Comparison of ENCODE assay signal across 21 mouse cellular contexts in genomic region chr14:31458006-31458405, GRCm38 (mm10). TPM values are rescaled to one million over a fixed set of nuclear protein-coding genes. Genes with fewer than 3 reads are reported as not detected.
DNase-seq lines count a peak whose midpoint lies in the region; ATAC-seq lines count a peak whose summit lies in the region.
"Had no signal": no experiment of that assay in that cellular context is flagged by ENCODE, and none has a peak within 500 bp of the region (broad histone marks: within the 10 kb centered on the region; RNA-seq: fewer than 3 reads in every experiment).

No protein-coding gene starts in this region.

- H3K9ac ChIP-seq in neural tube, embryonic 15.5 days (replicated peaks), result no peak overlapping the region
- no peak overlapping the region for H3K9ac ChIP-seq in midbrain, embryonic 14.5 days (replicated peaks; ENCODE audit: low read length)
- H3K9ac ChIP-seq: heart, embryonic 15.5 days; hindbrain, embryonic 15.5 days; limb, embryonic 15.5 days; lung, embryonic 14.5 days had no signal

- H3K9me3 ChIP-seq in neural tube, embryonic 15.5 days (replicated peaks), result no peaks in the 10 kb centered on the region
- no peaks in the 10 kb centered on the region for H3K9me3 ChIP-seq in midbrain, embryonic 14.5 days (ENCODE audit: control insufficient read depth, low read length)
- H3K9me3 ChIP-seq: heart, embryonic 15.5 days; hindbrain, embryonic 15.5 days; limb, embryonic 15.5 days had no signal

- no peak for ATAC-seq in neural tube, embryonic 15.5 days (ENCODE audit: low FRiP score)
- ATAC-seq in CD4-positive, CD25-positive, alpha-beta regulatory T cell, adult 4 months, result no peak
- ATAC-seq in midbrain, embryonic 14.5 days (ENCODE audit: low FRiP score, low TSS enrichment), result no peak
- ATAC-seq: forebrain, embryonic 16.5 days; Patski had no signal

- H3K36me3 ChIP-seq in neural tube, embryonic 15.5 days, result no peaks in the 10 kb centered on the region
- H3K36me3 ChIP-seq in midbrain, embryonic 14.5 days (ENCODE audit: control insufficient read depth, insufficient read depth, low read length), result no peaks in the 10 kb centered on the region
- H3K36me3 ChIP-seq: heart, embryonic 15.5 days; hindbrain, embryonic 15.5 days; limb, embryonic 15.5 days; midbrain, embryonic 10.5 days had no signal

- no peaks in the 10 kb centered on the region for H3K27me3 ChIP-seq in neural tube, embryonic 15.5 days (replicated peaks)
- no peaks in the 10 kb centered on the region for H3K27me3 ChIP-seq in midbrain, embryonic 14.5 days (ENCODE audit: control insufficient read depth, insufficient read depth, low read length)
- H3K27me3 ChIP-seq: heart, embryonic 15.5 days; hindbrain, embryonic 15.5 days; limb, embryonic 15.5 days; Patski had no signal

- H3K4me2 ChIP-seq in neural tube, embryonic 15.5 days, result no peak overlapping the region
- H3K4me2 ChIP-seq in midbrain, embryonic 14.5 days (ENCODE audit: low read length), result no peak overlapping the region
- H3K4me2 ChIP-seq: heart, embryonic 15.5 days; hindbrain, embryonic 15.5 days; limb, embryonic 15.5 days; lung, embryonic 14.5 days had no signal

- no peaks in the 10 kb centered on the region for H3K4me1 ChIP-seq in neural tube, embryonic 15.5 days
- H3K4me1 ChIP-seq in midbrain, embryonic 14.5 days (ENCODE audit: control insufficient read depth, insufficient read depth, low read length), result no peaks in the 10 kb centered on the region
- H3K4me1 ChIP-seq: hindbrain, embryonic 15.5 days had no signal

- H3K27ac ChIP-seq in neural tube, embryonic 15.5 days (replicated peaks), result no peak overlapping the region
- H3K27ac ChIP-seq in midbrain, embryonic 14.5 days (replicated peaks; ENCODE audit: low read depth, low read length), result no peak overlapping the region
- H3K27ac ChIP-seq: heart, embryonic 15.5 days; hindbrain, embryonic 15.5 days; midbrain, embryonic 10.5 days had no signal

- whole genome bisulfite sequencing in neural tube, embryonic 15.5 days, result 85% methylated on average over 12 of the region's 12 CpGs
- 92% methylated on average over 12 of the region's 12 CpGs for WGBS in midbrain, embryonic 14.5 days

- peak; percentile 33 for DNase-seq in embryo, embryonic 10 days (ENCODE audit: low spot score)
- no peak for DNase-seq in embryo, embryonic 9.5 days (ENCODE audit: extremely low spot score)
- peak; percentile 23 for DNase-seq in neural tube, embryonic 10.5 days (ENCODE audit: extremely low spot score, low spot score)
- peak; percentile 28 for DNase-seq in hindlimb bud, embryonic 11.5 days (ENCODE audit: extremely low spot score, low read depth, low spot score)
- DNase-seq in thymus, postnatal 14 days, result no peak
- no peak for DNase-seq in midbrain, embryonic 14.5 days
- DNase-seq: cerebellum, adult 2 months; kidney, adult 8-10 months; kidney, postnatal 4 days; layer of hippocampus, postnatal 36 days; lung, embryonic 14.5 days; thymus, postnatal 25 days had no signal

- H3K4me3 ChIP-seq in neural tube, embryonic 15.5 days (replicated peaks), result no peak overlapping the region
- H3K4me3 ChIP-seq in midbrain, embryonic 14.5 days (replicated peaks; ENCODE audit: low read depth, low read length), result no peak overlapping the region
- H3K4me3 ChIP-seq: erythroblast, embryonic 14.5 days; heart, embryonic 15.5 days; hindbrain, embryonic 15.5 days; limb, embryonic 15.5 days; midbrain, embryonic 10.5 days had no signal

RNA-seq across cellular contexts. Expression of gene Sh3bp5, which starts 22.1 kb away (rescaled TPM):
- 131 and 150 TPM in 2 replicates for polyA plus RNA-seq in neural tube, embryonic 15.5 days (2015; fragmentation: Nextera tagmentation; extraction: Ambion mirVana)
- polyA plus RNA-seq in CD4-positive, CD25-positive, alpha-beta regulatory T cell, adult 4 months (2017; shearing (Covaris generic)), result 10 to 100 TPM; 15.4 to 16.8 TPM
- polyA plus RNA-seq in midbrain, embryonic 14.5 days (2014; fragmentation: Nextera tagmentation; extraction: Ambion mirVana), result 40.0 and 82.4 TPM in 2 replicates

RNA-seq across cellular contexts. Expression of gene Eaf1, which starts 36.2 kb away (rescaled TPM):
- polyA plus RNA-seq in neural tube, embryonic 15.5 days (2015; fragmentation: Nextera tagmentation; extraction: Ambion mirVana), result 7.4 and 12.9 TPM in 2 replicates
- polyA plus RNA-seq in CD4-positive, CD25-positive, alpha-beta regulatory T cell, adult 4 months (2017; shearing (Covaris generic)), result 10 to 100 TPM in 1 of 2 experiments, 1 to 10 TPM in 1; 9.8 to 10.8 TPM
- 7.0 and 10.8 TPM in 2 replicates for polyA plus RNA-seq in midbrain, embryonic 14.5 days (2014; fragmentation: Nextera tagmentation; extraction: Ambion mirVana)

RNA-seq across cellular contexts. Expression of gene Mettl6, which starts 36.8 kb away (rescaled TPM):
- polyA plus RNA-seq in neural tube, embryonic 15.5 days (2015; fragmentation: Nextera tagmentation; extraction: Ambion mirVana), result 40.3 and 47.4 TPM in 2 replicates
- 10 to 100 TPM; 68.2 to 69.7 TPM for polyA plus RNA-seq in CD4-positive, CD25-positive, alpha-beta regulatory T cell, adult 4 months (2017; shearing (Covaris generic))
- 37.3 and 55.2 TPM in 2 replicates for polyA plus RNA-seq in midbrain, embryonic 14.5 days (2014; fragmentation: Nextera tagmentation; extraction: Ambion mirVana)

Comparison
In these comparisons a context has a peak if more than half of its experiments do, and no peak if none do; other contexts are left out.
1. DNase-seq: peak in embryo, embryonic 10 days (single experiment), neural tube, embryonic 10.5 days (single experiment) and hindlimb bud, embryonic 11.5 days (single experiment); none in embryo, embryonic 9.5 days (single experiment), thymus, postnatal 14 days (single experiment) and midbrain, embryonic 14.5 days (single experiment).